Mouse (Mus musculus): Measurements from ENCODE around the gene Sar1b. TPM values are rescaled to one million over a fixed set of nuclear protein-coding genes. Genes with fewer than 3 reads are reported as not detected.

Gene Sar1b
- polyA plus RNA-seq, 1 experiment from 2014 or later, result 206 TPM

- H3K4me1 ChIP-seq (ENCODE audit: control insufficient read depth, insufficient read depth, low read length), result no peaks in the 10 kb centered on the region
- H3K9ac ChIP-seq (ENCODE audit: low read depth, low read length), result no peak overlapping the region
- no peak for ATAC-seq
- no peaks in the 10 kb centered on the region for H3K9me3 ChIP-seq (replicated peaks; ENCODE audit: control insufficient read depth, low read length, poor library complexity, severe bottlenecking)
- H3K27me3 ChIP-seq (ENCODE audit: control insufficient read depth, insufficient read depth, low read depth, low read length), result no peaks in the 10 kb centered on the region
- no peak overlapping the region for H3K27ac ChIP-seq (ENCODE audit: low read length)
- no peak overlapping the region for H3K4me2 ChIP-seq (ENCODE audit: low read length)
- no peaks in the 10 kb centered on the region for H3K36me3 ChIP-seq (ENCODE audit: control insufficient read depth, insufficient read depth, low read length)
- 87% methylated on average over 11 of the region's 11 CpGs for WGBS
- H3K4me3 ChIP-seq (ENCODE audit: low read depth, low read length), result no peak overlapping the region
Observed at GRCm38 (mm10) chr11:51839973-51840372, 76.5 kb downstream of the Sar1b start.

DNA sequence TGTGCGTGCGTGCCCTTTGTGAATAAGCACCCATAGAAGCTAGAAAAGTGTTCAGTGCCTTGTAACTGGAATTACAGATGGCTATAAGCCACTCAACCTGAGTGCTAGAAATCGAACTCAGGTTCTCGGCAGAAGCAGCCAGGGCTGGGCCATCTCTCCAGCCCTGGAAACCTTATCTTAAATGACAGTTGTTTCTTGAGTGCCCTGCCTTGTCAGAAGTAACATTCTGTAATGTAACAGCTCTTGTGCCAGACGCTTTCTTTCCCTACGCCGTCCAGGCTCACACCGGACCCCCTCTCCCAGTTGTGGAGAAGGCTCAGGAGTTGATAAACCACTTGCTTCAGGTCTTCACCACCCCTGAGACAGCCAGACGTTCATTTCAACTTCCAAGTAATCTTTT lies 77.2 kb downstream of the Sar1b start:
- WGBS, result 92% methylated on average over 9 of the region's 9 CpGs
- H3K27ac ChIP-seq (ENCODE audit: low read length), result no peak overlapping the region

GRCm38 (mm10) chr11:51841149-51841548 lies 77.7 kb downstream of the Sar1b start:
- 75% methylated on average over 9 of the region's 9 CpGs for WGBS
- Histone ChIP-seq H3K9ac (ENCODE audit: low read depth, low read length) (no peak overlapping the region), H3K36me3 (ENCODE audit: control insufficient read depth, insufficient read depth, low read length) (no peaks in the 10 kb centered on the region), H3K9me3 (replicated peaks; ENCODE audit: control insufficient read depth, low read length, poor library complexity, severe bottlenecking) (no peaks in the 10 kb centered on the region), H3K27ac (ENCODE audit: low read length) (no peak overlapping the region), H3K4me1 (ENCODE audit: control insufficient read depth, insufficient read depth, low read length) (no peaks in the 10 kb centered on the region), H3K4me3 (ENCODE audit: low read depth, low read length) (no peak overlapping the region), H3K4me2 (ENCODE audit: low read length) (no peak overlapping the region), H3K27me3 (ENCODE audit: control insufficient read depth, insufficient read depth, low read depth, low read length) (no peaks in the 10 kb centered on the region)
- ATAC-seq, result no peak

More for the DNA sequence above, 77.2 kb downstream of the Sar1b start:
- H3K27me3 ChIP-seq (ENCODE audit: control insufficient read depth, insufficient read depth, low read depth, low read length), result no peaks in the 10 kb centered on the region
- H3K36me3 ChIP-seq (ENCODE audit: control insufficient read depth, insufficient read depth, low read length), result no peaks in the 10 kb centered on the region
- no peak overlapping the region for H3K4me2 ChIP-seq (ENCODE audit: low read length)
- no peaks in the 10 kb centered on the region for H3K4me1 ChIP-seq (ENCODE audit: control insufficient read depth, insufficient read depth, low read length)
- H3K9me3 ChIP-seq (replicated peaks; ENCODE audit: control insufficient read depth, low read length, poor library complexity, severe bottlenecking), result no peaks in the 10 kb centered on the region
- H3K9ac ChIP-seq (ENCODE audit: low read depth, low read length), result no peak overlapping the region
- no peak for ATAC-seq
- H3K4me3 ChIP-seq (ENCODE audit: low read depth, low read length), result no peak overlapping the region

Other genes starting within 250 kb of the Sar1b start
- 9.4 and 9.7 TPM in 2 replicates for gene Phykpl, start 178.9 kb upstream of the Sar1b start, polyA plus RNA-seq (2015; fragmentation: Nextera tagmentation; extraction: Ambion mirVana)
- 273 and 303 TPM in 2 replicates for gene Hnrnpab, start 156.8 kb upstream of the Sar1b start, polyA plus RNA-seq (2015; fragmentation: Nextera tagmentation; extraction: Ambion mirVana)
- 83.7 and 85.9 TPM in 2 replicates for gene Nhp2, start 144.0 kb upstream of the Sar1b start, polyA plus RNA-seq (2015; fragmentation: Nextera tagmentation; extraction: Ambion mirVana)
- gene Rmnd5b, start 127.8 kb upstream of the Sar1b start, polyA plus RNA-seq (2015; fragmentation: Nextera tagmentation; extraction: Ambion mirVana), result 80.0 and 82.7 TPM in 2 replicates
- 19.6 and 22.3 TPM in 2 replicates for gene N4bp3, start 112.8 kb upstream of the Sar1b start, polyA plus RNA-seq (2015; fragmentation: Nextera tagmentation; extraction: Ambion mirVana)
- 1.2 TPM in 2 replicates for gene D930048N14Rik, start 112.7 kb upstream of the Sar1b start, polyA plus RNA-seq (2015; fragmentation: Nextera tagmentation; extraction: Ambion mirVana)
- 91.5 and 106 TPM in 2 replicates for gene 0610009B22Rik, start 74.8 kb upstream of the Sar1b start, polyA plus RNA-seq (2015; fragmentation: Nextera tagmentation; extraction: Ambion mirVana)
- 15.2 and 16.5 TPM in 2 replicates for gene Sec24a, start 53 bp upstream of the Sar1b start, polyA plus RNA-seq (2015; fragmentation: Nextera tagmentation; extraction: Ambion mirVana)
- 0.48 and 0.65 TPM in 2 replicates for gene Jade2, start 94.0 kb downstream of the Sar1b start, polyA plus RNA-seq (2015; fragmentation: Nextera tagmentation; extraction: Ambion mirVana)
- 125 and 134 TPM in 2 replicates for gene Cdkn2aipnl, start 204.0 kb downstream of the Sar1b start, polyA plus RNA-seq (2015; fragmentation: Nextera tagmentation; extraction: Ambion mirVana)
- gene Ube2b, start 237.1 kb downstream of the Sar1b start, polyA plus RNA-seq (2015; fragmentation: Nextera tagmentation; extraction: Ambion mirVana), result 237 and 256 TPM in 2 replicates
- gene Cdkl3, start 240.5 kb downstream of the Sar1b start, polyA plus RNA-seq (2015; fragmentation: Nextera tagmentation; extraction: Ambion mirVana), result 33.8 and 34.4 TPM in 2 replicates

Data from midbrain, embryonic 16.5 days (tissue).